Mouse (Mus musculus) olfactory bulb, adult 2 months (tissue): ENCODE measurements around the gene B4galt3.

Source experiments
- CTCF ChIP-seq: fragments of 200-500 bp; IDR thresholded peaks from 2 replicates; pipeline ENCODE4 v1.5.1; 2012; ENCODE audit warnings: low read depth, mild to moderate bottlenecking, low read length, moderate library complexity; ENCODE audit not compliant: insufficient read depth
- POLR2A ChIP-seq: fragments of 200-500 bp; IDR thresholded peaks from 2 replicates; pipeline ENCODE4 v1.6.1; 2012; ENCODE audit warnings: mild to moderate bottlenecking, low read depth, low read length, moderate library complexity; ENCODE audit not compliant: insufficient read depth

GRCm38 (mm10) chr1:171247453-171247841 is 22.7 kb upstream of the B4galt3 start:
- TF ChIP-seq POLR2A: no peak
- TF ChIP-seq CTCF: no peak
